Mouse (Mus musculus): Measurements from ENCODE around the gene Napsa. TPM values are rescaled to one million over a fixed set of nuclear protein-coding genes. Genes with fewer than 3 reads are reported as not detected.

Napsa gene
- total and polyA plus RNA-seq, 3 experiments, result 0.16 to 1.3 (median 0.35) TPM

DNA sequence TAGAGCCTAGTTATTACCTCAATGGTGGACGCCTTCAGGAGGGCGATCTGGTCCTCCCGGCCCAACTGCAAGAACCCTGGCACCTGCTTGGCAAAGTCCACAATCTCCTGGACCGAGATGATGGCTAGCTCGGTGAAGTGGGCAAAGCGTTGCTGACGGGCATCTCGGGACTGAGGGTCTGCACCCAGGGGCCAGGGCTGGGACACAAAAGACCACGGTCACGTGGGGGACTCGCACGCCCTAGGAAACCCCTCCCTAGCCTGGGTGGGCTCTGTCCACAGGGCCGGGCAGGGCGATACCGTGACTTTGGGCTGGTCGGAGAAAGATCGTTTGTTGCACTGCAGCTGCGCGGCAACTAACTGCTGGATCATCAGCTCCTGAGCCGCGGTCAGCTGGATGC is 20.9 kb upstream of the Napsa start:
- H3K4me3 ChIP-seq (ENCODE audit: low read depth, low read length), result no peak overlapping the region
- no peaks in the 10 kb centered on the region for H3K9me3 ChIP-seq (replicated peaks)
- peaks cover 53% of the 10 kb centered on the region for H3K4me1 ChIP-seq (ENCODE audit: insufficient read depth, low read depth, low read length)
- H3K27me3 ChIP-seq (ENCODE audit: insufficient read depth, low read length), result no peaks in the 10 kb centered on the region
- ATAC-seq (ENCODE audit: extremely low read depth, insufficient number of reproducible peaks, low FRiP score, poor library complexity, severe bottlenecking) (no peak), DNase-seq (ENCODE audit: low spot score) (no peak)
- H3K36me3 ChIP-seq (replicated peaks), result peaks cover 52% of the 10 kb centered on the region
- TF ChIP-seq TAL1 (conservative IDR thresholded peaks at IDR 0.05; ENCODE audit: low read depth, low read length) (no peak), POLR2AphosphoS5 (IDR thresholded peaks at IDR 0.05; ENCODE audit: insufficient replicate concordance, low read depth, low read length) (no peak), GATA1 (IDR thresholded peaks at IDR 0.05; ENCODE audit: borderline replicate concordance, low read length) (no peak), GATA2 (IDR thresholded peaks at IDR 0.05; ENCODE audit: borderline replicate concordance, low read depth, low read length) (no peak), CTCF (IDR thresholded peaks at IDR 0.05; ENCODE audit: low read depth, low read length) (no peak)

DNA sequence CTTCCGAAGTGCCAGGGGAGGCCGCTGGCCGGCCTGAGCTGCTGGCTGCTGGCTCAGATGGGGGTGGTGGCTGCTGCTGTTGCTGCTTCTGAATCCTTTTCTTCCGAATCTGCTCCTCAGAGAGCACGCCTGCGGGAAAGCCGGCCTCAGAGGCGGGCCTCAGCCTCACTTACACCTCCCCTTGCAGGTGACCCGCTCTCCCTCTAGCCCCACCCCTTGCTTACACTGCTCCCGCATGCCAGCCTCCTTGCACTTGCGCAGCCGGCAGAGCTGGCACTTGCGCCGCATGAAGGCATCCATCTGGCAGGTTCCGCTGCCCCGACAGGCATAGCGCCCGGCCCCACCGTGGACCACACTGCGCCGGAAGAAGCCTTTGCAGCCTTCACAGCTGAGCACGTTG is 20.4 kb upstream of the Napsa start:
- ATAC-seq (ENCODE audit: extremely low read depth, insufficient number of reproducible peaks, low FRiP score, poor library complexity, severe bottlenecking), result no peak
- TF ChIP-seq GATA2 (IDR thresholded peaks at IDR 0.05; ENCODE audit: borderline replicate concordance, low read depth, low read length) (no peak), GATA1 (IDR thresholded peaks at IDR 0.05; ENCODE audit: borderline replicate concordance, low read length) (no peak), CTCF (IDR thresholded peaks at IDR 0.05; ENCODE audit: low read depth, low read length) (no peak), TAL1 (conservative IDR thresholded peaks at IDR 0.05; ENCODE audit: low read depth, low read length) (no peak), POLR2AphosphoS5 (IDR thresholded peaks at IDR 0.05; ENCODE audit: insufficient replicate concordance, low read depth, low read length) (no peak)
- Histone ChIP-seq H3K36me3 (replicated peaks) (peaks cover 47% of the 10 kb centered on the region), H3K4me3 (ENCODE audit: low read depth, low read length) (no peak overlapping the region), H3K9me3 (replicated peaks) (no peaks in the 10 kb centered on the region), H3K27me3 (ENCODE audit: insufficient read depth, low read length) (no peaks in the 10 kb centered on the region), H3K4me1 (ENCODE audit: insufficient read depth, low read depth, low read length) (peaks cover 49% of the 10 kb centered on the region)
- DNase-seq (ENCODE audit: low spot score), result no peak

DNA sequence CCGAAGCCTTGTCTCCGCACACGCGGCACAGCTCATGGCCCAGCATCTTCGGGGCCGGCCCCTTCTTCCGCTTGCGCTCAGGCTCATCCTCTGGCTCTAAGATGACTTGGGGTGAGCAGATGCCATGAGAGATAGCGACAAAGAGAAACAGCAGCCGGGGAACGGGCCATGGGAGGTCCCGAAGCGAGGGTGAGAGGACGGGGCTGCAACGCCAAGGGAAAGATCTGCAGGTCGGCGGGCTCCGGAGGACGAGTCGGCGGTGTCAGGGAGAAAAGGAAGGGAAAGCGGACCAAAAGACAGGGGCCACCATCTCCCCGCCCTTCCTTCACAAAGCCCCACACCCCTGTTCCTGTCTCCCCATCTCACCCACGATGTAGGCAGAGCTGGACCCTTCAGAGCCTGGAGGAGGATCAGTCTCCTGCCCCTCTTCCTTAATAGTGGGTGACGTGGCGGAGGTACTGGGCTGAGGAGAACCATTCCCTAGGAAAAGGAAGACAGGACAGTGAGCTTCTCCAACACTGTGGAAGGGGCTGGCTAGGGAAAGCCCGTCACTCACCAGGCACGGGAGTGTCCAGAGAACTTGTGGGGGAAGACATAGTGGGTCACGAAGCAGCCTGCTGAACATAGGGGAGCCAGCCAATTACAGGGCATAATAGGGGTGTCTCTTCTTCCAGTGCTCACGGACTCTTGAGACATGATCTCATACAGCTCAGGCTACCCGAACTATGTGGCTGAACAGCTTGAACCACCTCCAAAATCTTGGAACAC is 19.9 kb upstream of the Napsa start:
- ATAC-seq (ENCODE audit: extremely low read depth, insufficient number of reproducible peaks, low FRiP score, poor library complexity, severe bottlenecking), result no peak
- H3K4me3 ChIP-seq (ENCODE audit: low read depth, low read length), result peak overlapping the region; percentile 100; the same call in 1 of the 2 replicates

DNA sequence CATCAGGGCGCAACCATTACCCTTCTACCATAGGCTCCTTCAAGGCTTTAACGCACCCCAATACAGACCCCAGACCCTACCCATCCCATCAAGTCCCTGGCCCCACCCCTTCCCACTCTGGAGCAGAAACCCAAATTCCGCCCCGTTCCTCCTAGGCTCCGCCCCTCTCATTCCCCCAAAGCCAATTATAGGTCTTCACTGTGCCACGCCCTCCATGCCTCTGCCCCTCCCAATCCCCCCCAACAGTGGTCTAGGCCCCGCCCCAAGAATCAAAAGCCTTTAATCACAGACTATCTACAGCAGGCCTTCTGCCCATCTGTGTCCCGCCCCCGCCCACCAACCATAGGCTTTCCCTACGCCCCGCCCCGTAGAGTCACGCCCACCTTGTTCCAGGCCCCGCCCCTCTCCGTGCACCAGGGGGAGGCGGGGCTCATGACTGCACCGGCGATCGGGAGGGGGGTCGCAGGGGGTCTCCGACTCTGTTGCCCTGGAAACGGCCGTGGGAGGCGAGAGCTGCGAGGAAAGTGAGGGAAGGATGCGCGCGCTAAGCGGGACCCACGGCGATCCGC is 18.9 kb upstream of the Napsa start:
- TF ChIP-seq TAL1 (conservative IDR thresholded peaks at IDR 0.05; ENCODE audit: low read depth, low read length) (no peak), CTCF (IDR thresholded peaks at IDR 0.05; ENCODE audit: low read depth, low read length) (no peak), GATA1 (IDR thresholded peaks at IDR 0.05; ENCODE audit: borderline replicate concordance, low read length) (no peak), GATA2 (IDR thresholded peaks at IDR 0.05; ENCODE audit: borderline replicate concordance, low read depth, low read length) (no peak), POLR2AphosphoS5 (IDR thresholded peaks at IDR 0.05; ENCODE audit: insufficient replicate concordance, low read depth, low read length) (no peak)
- peak; percentile 52 for ATAC-seq (ENCODE audit: extremely low read depth, insufficient number of reproducible peaks, low FRiP score, poor library complexity, severe bottlenecking)
- peak; percentile 85 for DNase-seq (ENCODE audit: low spot score)

More for the DNA sequence above, 19.9 kb upstream of the Napsa start:
- no peak for DNase-seq (ENCODE audit: low spot score)
- Histone ChIP-seq H3K4me1 (ENCODE audit: insufficient read depth, low read depth, low read length) (peaks cover 46% of the 10 kb centered on the region), H3K27me3 (ENCODE audit: insufficient read depth, low read length) (no peaks in the 10 kb centered on the region), H3K9me3 (replicated peaks) (no peaks in the 10 kb centered on the region), H3K36me3 (replicated peaks) (peaks cover 41% of the 10 kb centered on the region)
- TF ChIP-seq GATA2 (IDR thresholded peaks at IDR 0.05; ENCODE audit: borderline replicate concordance, low read depth, low read length) (no peak), GATA1 (IDR thresholded peaks at IDR 0.05; ENCODE audit: borderline replicate concordance, low read length) (no peak), TAL1 (conservative IDR thresholded peaks at IDR 0.05; ENCODE audit: low read depth, low read length) (no peak), POLR2AphosphoS5 (IDR thresholded peaks at IDR 0.05; ENCODE audit: insufficient replicate concordance, low read depth, low read length) (no peak)

DNA sequence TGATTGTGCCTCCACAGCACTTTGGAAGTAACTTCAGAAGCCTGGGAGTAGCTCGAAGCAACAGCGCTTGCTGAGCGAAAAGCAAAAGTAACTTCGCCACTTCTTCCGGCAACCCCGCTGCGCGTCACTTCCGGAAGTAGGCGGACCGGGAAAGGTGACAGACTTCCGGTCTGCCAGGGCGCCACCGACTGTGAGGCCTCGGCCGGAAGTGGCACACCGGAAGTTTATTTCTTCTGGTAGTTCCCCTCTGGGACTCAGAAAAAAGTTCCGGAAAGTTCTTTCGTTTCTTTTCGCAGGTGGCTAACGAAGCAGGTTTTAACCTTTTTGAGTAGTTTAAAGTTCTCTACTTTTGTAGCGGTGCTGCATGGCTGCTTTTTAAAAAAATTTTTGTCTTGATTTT is 18.4 kb upstream of the Napsa start, which contains the start of gene Nr1h2:
Gene Nr1h2 (minus strand): TSS at position 126 of the 400 bp plus-strand sequence.
- DNase-seq (ENCODE audit: low spot score) (peak; percentile 91), ATAC-seq (ENCODE audit: extremely low read depth, insufficient number of reproducible peaks, low FRiP score, poor library complexity, severe bottlenecking) (peak; percentile 86)
- peaks cover 37% of the 10 kb centered on the region for H3K36me3 ChIP-seq (replicated peaks)
- no peaks in the 10 kb centered on the region for H3K9me3 ChIP-seq (replicated peaks)
- TF ChIP-seq GATA2 (IDR thresholded peaks at IDR 0.05; ENCODE audit: borderline replicate concordance, low read depth, low read length) (no peak), POLR2AphosphoS5 (IDR thresholded peaks at IDR 0.05; ENCODE audit: insufficient replicate concordance, low read depth, low read length) (no peak), CTCF (IDR thresholded peaks at IDR 0.05; ENCODE audit: low read depth, low read length) (no peak), TAL1 (conservative IDR thresholded peaks at IDR 0.05; ENCODE audit: low read depth, low read length) (no peak), GATA1 (IDR thresholded peaks at IDR 0.05; ENCODE audit: borderline replicate concordance, low read length) (no peak)
- H3K4me1 ChIP-seq (ENCODE audit: insufficient read depth, low read depth, low read length), result peaks cover 39% of the 10 kb centered on the region
- H3K4me3 ChIP-seq (ENCODE audit: low read depth, low read length), result peak within 1 kb of the TSS; percentile 100
- H3K27me3 ChIP-seq (ENCODE audit: insufficient read depth, low read length), result no peaks in the 10 kb centered on the region

More for the DNA sequence above, 18.9 kb upstream of the Napsa start:
- Histone ChIP-seq H3K9me3 (replicated peaks) (no peaks in the 10 kb centered on the region), H3K27me3 (ENCODE audit: insufficient read depth, low read length) (no peaks in the 10 kb centered on the region), H3K4me3 (ENCODE audit: low read depth, low read length) (peak overlapping the region; percentile 100), H3K36me3 (replicated peaks) (peaks cover 37% of the 10 kb centered on the region), H3K4me1 (ENCODE audit: insufficient read depth, low read depth, low read length) (peaks cover 39% of the 10 kb centered on the region)

DNA sequence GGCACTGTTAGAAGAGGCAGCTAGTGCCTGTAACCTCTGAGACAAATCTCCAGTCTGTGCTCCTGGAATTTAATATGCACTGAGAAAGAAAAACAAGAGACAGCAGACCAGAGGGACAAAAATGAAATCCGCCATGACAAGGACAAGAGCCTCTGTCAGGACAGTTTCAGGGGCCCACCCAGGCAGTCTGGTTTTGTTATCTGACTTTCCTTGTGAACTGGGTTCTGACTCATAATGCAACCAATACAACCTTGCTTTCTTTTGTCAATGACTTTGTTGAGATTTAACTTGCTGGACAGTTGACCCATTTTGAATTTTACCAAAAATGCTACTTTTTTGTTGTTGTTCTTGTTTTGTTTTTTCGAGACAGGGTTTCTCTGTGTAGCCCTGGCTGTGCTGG is 14.6 kb upstream of the Napsa start:
- H3K9me3 ChIP-seq (replicated peaks), result no peaks in the 10 kb centered on the region
- H3K4me1 ChIP-seq (ENCODE audit: insufficient read depth, low read depth, low read length), result peaks cover 11% of the 10 kb centered on the region
- DNase-seq (ENCODE audit: low spot score), result no peak
- no peak for ATAC-seq (ENCODE audit: extremely low read depth, insufficient number of reproducible peaks, low FRiP score, poor library complexity, severe bottlenecking)
- no peak overlapping the region for H3K4me3 ChIP-seq (ENCODE audit: low read depth, low read length)
- TF ChIP-seq CTCF (IDR thresholded peaks at IDR 0.05; ENCODE audit: low read depth, low read length) (no peak), GATA1 (IDR thresholded peaks at IDR 0.05; ENCODE audit: borderline replicate concordance, low read length) (no peak), GATA2 (IDR thresholded peaks at IDR 0.05; ENCODE audit: borderline replicate concordance, low read depth, low read length) (no peak), TAL1 (conservative IDR thresholded peaks at IDR 0.05; ENCODE audit: low read depth, low read length) (no peak), POLR2AphosphoS5 (IDR thresholded peaks at IDR 0.05; ENCODE audit: insufficient replicate concordance, low read depth, low read length) (no peak)
- H3K36me3 ChIP-seq (replicated peaks), result peaks cover 3% of the 10 kb centered on the region
- peaks cover 3% of the 10 kb centered on the region; the same call in 1 of the 2 replicates for H3K27me3 ChIP-seq (ENCODE audit: insufficient read depth, low read length)
